Mouse (Mus musculus) layer of hippocampus, adult 9-11 months (tissue): ENCODE measurements around the gene Gfod1.

Experiments
- DNase-seq: peaks from one replicate; pipeline ENCODE4 v3.0.0; 2022

Gene Gfod1

GRCm38 (mm10) chr13:43304018-43304431, at the start of gene Gfod1:
Gene Gfod1, minus strand, starts transcription at chr13:43304172.
- DNase-seq, result peak; percentile 96

- no peak for DNase-seq
Measured at GRCm38 (mm10) chr13:43353356-43353755, 49.4 kb upstream of the Gfod1 start.

- DNase-seq, result no peak
Measured at GRCm38 (mm10) chr13:43350489-43351169, 46.7 kb upstream of the Gfod1 start.

GRCm38 (mm10) chr13:43349376-43349775, 45.4 kb upstream of the Gfod1 start:
- DNase-seq, result no peak

GRCm38 (mm10) chr13:43346825-43347224, 42.9 kb upstream of the Gfod1 start:
- DNase-seq, result no peak

- DNase-seq, result no peak
Measured at GRCm38 (mm10) chr13:43338632-43339031, 34.7 kb upstream of the Gfod1 start.

GRCm38 (mm10) chr13:43338001-43338400, 34.0 kb upstream of the Gfod1 start:
- DNase-seq, result no peak

- no peak for DNase-seq
Measured at GRCm38 (mm10) chr13:43336425-43337221, 32.7 kb upstream of the Gfod1 start.

GRCm38 (mm10) chr13:43332591-43332990, 28.6 kb upstream of the Gfod1 start:
- DNase-seq, result no peak

- no peak for DNase-seq
Measured at GRCm38 (mm10) chr13:43331721-43332444, 27.9 kb upstream of the Gfod1 start.

GRCm38 (mm10) chr13:43325427-43325826, 21.5 kb upstream of the Gfod1 start:
- no peak for DNase-seq

- no peak for DNase-seq
Measured at GRCm38 (mm10) chr13:43321492-43321891, 17.5 kb upstream of the Gfod1 start.

- DNase-seq, result no peak
Measured at GRCm38 (mm10) chr13:43319396-43319795, 15.4 kb upstream of the Gfod1 start.

GRCm38 (mm10) chr13:43317411-43317810, 13.4 kb upstream of the Gfod1 start:
- DNase-seq, result no peak

- DNase-seq, result no peak
Measured at GRCm38 (mm10) chr13:43305181-43305924, 1.4 kb upstream of the Gfod1 start.

- peak; percentile 44 for DNase-seq
Measured at GRCm38 (mm10) chr13:43304700-43305099, 728 bp upstream of the Gfod1 start.

- peak; percentile 38 for DNase-seq
Measured at GRCm38 (mm10) chr13:43303161-43303965, 609 bp downstream of the Gfod1 start.

- peak; percentile 49 for DNase-seq
Measured at GRCm38 (mm10) chr13:43302651-43303160, 1.3 kb downstream of the Gfod1 start.

- no peak for DNase-seq
Measured at GRCm38 (mm10) chr13:43302239-43302638, 1.7 kb downstream of the Gfod1 start.

GRCm38 (mm10) chr13:43300906-43301305, 3.1 kb downstream of the Gfod1 start:
- DNase-seq, result no peak

- DNase-seq, result no peak
Measured at GRCm38 (mm10) chr13:43300366-43300765, 3.6 kb downstream of the Gfod1 start.

GRCm38 (mm10) chr13:43299171-43299570, 4.8 kb downstream of the Gfod1 start:
- DNase-seq, result no peak
